10 mouse cellular contexts compared by ENCODE assay signal in the genomic region with DNA sequence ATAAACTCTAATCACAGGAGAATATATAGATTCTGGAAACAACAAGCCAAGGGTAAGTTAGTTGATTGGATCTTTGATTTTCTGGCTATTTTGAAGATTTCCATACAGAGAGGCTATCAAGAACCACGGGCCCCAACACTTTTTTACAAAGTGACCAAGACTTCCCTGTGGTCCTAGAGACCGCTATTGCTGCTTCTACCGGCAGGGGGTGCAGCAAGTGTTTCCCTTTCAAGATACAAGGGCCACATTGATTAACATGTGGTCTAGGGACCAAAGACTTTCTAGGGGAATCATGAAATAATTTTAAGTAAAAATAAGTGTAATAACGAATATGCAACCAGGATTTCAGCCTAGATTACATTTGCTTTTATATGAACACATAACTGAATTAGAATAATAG. TPM values are rescaled to one million over a fixed set of nuclear protein-coding genes. Genes with fewer than 3 reads are reported as not detected.
DNase-seq lines count a peak whose midpoint lies in the region; ATAC-seq and TF ChIP-seq lines count a peak whose summit lies in the region.
"Had no signal": no experiment of that assay in that cellular context is flagged by ENCODE, and none has a peak within 500 bp of the region (broad histone marks: within the 10 kb centered on the region; RNA-seq: fewer than 3 reads in every experiment).

No protein-coding gene starts in this region.

- peak; percentile 57 for TF ChIP-seq CTCF in ES-Bruce4 (IDR thresholded peaks at IDR 0.05; ENCODE audit: low read depth, low read length)
- peak; percentile 77 for TF ChIP-seq CTCF in midbrain, postnatal 0 days (IDR thresholded peaks at IDR 0.05)
- no peak for TF ChIP-seq CTCF in thymus, adult 2 months (IDR thresholded peaks at IDR 0.05; ENCODE audit: borderline replicate concordance, control insufficient read depth, extremely low read depth, insufficient read depth, low read length, poor library complexity)

- H3K9me3 ChIP-seq in hindbrain, embryonic 10.5 days: no peaks in the 10 kb centered on the region
- no peaks in the 10 kb centered on the region for H3K9me3 ChIP-seq in hindbrain, embryonic 12.5 days (replicated peaks)
- H3K9me3 ChIP-seq in ES-Bruce4 (replicated peaks; ENCODE audit: control insufficient read depth, insufficient read depth, low read length, poor library complexity, severe bottlenecking): no peaks in the 10 kb centered on the region
- H3K9me3 ChIP-seq in midbrain, postnatal 0 days (ENCODE audit: low read length): no peaks in the 10 kb centered on the region
- H3K9me3 ChIP-seq: embryonic facial prominence, embryonic 13.5 days; liver, embryonic 13.5 days had no signal

- DNase-seq in hindbrain, embryonic 10.5 days (ENCODE audit: low spot score): peak; percentile 54
- DNase-seq in c-Kit-negative CD71-positive TER-119-positive erythroid progenitor cells, embryonic 14.5 days (ENCODE audit: low read depth, low spot score): peak; percentile 20
- DNase-seq in gastrocnemius, postnatal 25 days: peak; percentile 27
- DNase-seq in layer of hippocampus, postnatal 36 days: peak; percentile 27 to 31
- peak; percentile 46 for DNase-seq in midbrain, postnatal 0 days (ENCODE audit: low spot score)
- DNase-seq in thymus, adult 2 months: peak; percentile 59
- DNase-seq: liver, embryonic 13.5 days had no signal

- H3K4me1 ChIP-seq in hindbrain, embryonic 10.5 days (replicated peaks): peaks cover 6% of the 10 kb centered on the region; the same call in 1 of the 2 replicates
- peaks cover 5% of the 10 kb centered on the region for H3K4me1 ChIP-seq in hindbrain, embryonic 12.5 days
- H3K4me1 ChIP-seq in ES-Bruce4 (ENCODE audit: control insufficient read depth, insufficient read depth, low read length): no peaks in the 10 kb centered on the region
- no peaks in the 10 kb centered on the region for H3K4me1 ChIP-seq in midbrain, postnatal 0 days (ENCODE audit: insufficient read depth, low read length)
- H3K4me1 ChIP-seq in thymus, adult 2 months (replicated peaks; ENCODE audit: control insufficient read depth, insufficient read depth, low read length): no peaks in the 10 kb centered on the region
- H3K4me1 ChIP-seq: liver, embryonic 13.5 days had no signal

- H3K9ac ChIP-seq in hindbrain, embryonic 12.5 days: no peak overlapping the region
- H3K9ac ChIP-seq in ES-Bruce4 (ENCODE audit: low read depth, poor library complexity, severe bottlenecking): no peak overlapping the region
- no peak overlapping the region for H3K9ac ChIP-seq in midbrain, postnatal 0 days (replicated peaks; ENCODE audit: low read length, poor library complexity, severe bottlenecking)
- H3K9ac ChIP-seq: embryonic facial prominence, embryonic 13.5 days; liver, embryonic 13.5 days had no signal

- ATAC-seq in hindbrain, embryonic 12.5 days (ENCODE audit: low FRiP score): no peak
- no peak for ATAC-seq in midbrain, postnatal 0 days (ENCODE audit: low FRiP score)

- H3K4me3 ChIP-seq in hindbrain, embryonic 10.5 days: no peak overlapping the region
- no peak overlapping the region for H3K4me3 ChIP-seq in hindbrain, embryonic 12.5 days
- H3K4me3 ChIP-seq in ES-Bruce4 (ENCODE audit: low read depth, low read length): no peak overlapping the region
- no peak overlapping the region for H3K4me3 ChIP-seq in midbrain, postnatal 0 days (ENCODE audit: low read depth, low read length)
- no peak overlapping the region for H3K4me3 ChIP-seq in thymus, adult 2 months (ENCODE audit: control insufficient read depth, insufficient read depth, low read length)
- H3K4me3 ChIP-seq: embryonic facial prominence, embryonic 13.5 days; liver, embryonic 13.5 days had no signal

- H3K4me2 ChIP-seq in hindbrain, embryonic 12.5 days (replicated peaks): no peak overlapping the region
- H3K4me2 ChIP-seq in midbrain, postnatal 0 days (ENCODE audit: low read depth, low read length, poor library complexity, severe bottlenecking): no peak overlapping the region
- H3K4me2 ChIP-seq: embryonic facial prominence, embryonic 13.5 days; liver, embryonic 13.5 days had no signal

- TF ChIP-seq EP300 in ES-Bruce4 (IDR thresholded peaks at IDR 0.05; ENCODE audit: insufficient read depth, low read depth, low read length): no peak

- H3K27me3 ChIP-seq in hindbrain, embryonic 10.5 days (ENCODE audit: insufficient read depth, poor library complexity, severe bottlenecking): 0 out of 2 replicates have a peak, but pooled peaks cover 3% of the 10 kb centered on the region
- peaks cover 3% of the 10 kb centered on the region; the same call in 1 of the 2 replicates for H3K27me3 ChIP-seq in hindbrain, embryonic 12.5 days
- H3K27me3 ChIP-seq in ES-Bruce4 (ENCODE audit: control insufficient read depth, insufficient read depth, low read length, poor library complexity, severe bottlenecking): no peaks in the 10 kb centered on the region
- H3K27me3 ChIP-seq in midbrain, postnatal 0 days (ENCODE audit: insufficient read depth, low read length): no peaks in the 10 kb centered on the region
- H3K27me3 ChIP-seq in thymus, adult 2 months (ENCODE audit: control insufficient read depth, insufficient read depth, low read length): no peaks in the 10 kb centered on the region
- H3K27me3 ChIP-seq: liver, embryonic 13.5 days had no signal

- H3K27ac ChIP-seq in hindbrain, embryonic 10.5 days: no peak overlapping the region
- H3K27ac ChIP-seq in hindbrain, embryonic 12.5 days: no peak overlapping the region
- no peak overlapping the region for H3K27ac ChIP-seq in ES-Bruce4 (ENCODE audit: insufficient read depth, low read length)
- H3K27ac ChIP-seq in midbrain, postnatal 0 days (ENCODE audit: low read depth, low read length): no peak overlapping the region
- no peak overlapping the region for H3K27ac ChIP-seq in thymus, adult 2 months (ENCODE audit: control insufficient read depth, insufficient read depth, low read length)
- H3K27ac ChIP-seq: embryonic facial prominence, embryonic 13.5 days; liver, embryonic 13.5 days had no signal

- 6% methylated on average over 4 of the region's 4 CpGs for WGBS in hindbrain, embryonic 10.5 days
- WGBS in hindbrain, embryonic 12.5 days: 8% methylated on average over 4 of the region's 4 CpGs
- 8% methylated on average over 4 of the region's 4 CpGs for WGBS in midbrain, postnatal 0 days
- WGBS in thymus, adult 2 months: 4% methylated on average over 4 of the region's 4 CpGs

- no peak for TF ChIP-seq POLR2A in ES-Bruce4 (IDR thresholded peaks at IDR 0.05; ENCODE audit: insufficient read depth, low read length)
- TF ChIP-seq POLR2A in thymus, adult 2 months (IDR thresholded peaks at IDR 0.05; ENCODE audit: control insufficient read depth, extremely low read depth, insufficient read depth, low read length, poor library complexity): no peak

- no peaks in the 10 kb centered on the region for H3K36me3 ChIP-seq in hindbrain, embryonic 10.5 days
- H3K36me3 ChIP-seq in hindbrain, embryonic 12.5 days: no peaks in the 10 kb centered on the region
- no peaks in the 10 kb centered on the region for H3K36me3 ChIP-seq in ES-Bruce4 (ENCODE audit: control insufficient read depth, insufficient read depth, low read length, poor library complexity, severe bottlenecking)
- no peaks in the 10 kb centered on the region for H3K36me3 ChIP-seq in midbrain, postnatal 0 days (ENCODE audit: insufficient read depth, low read length)
- no peaks in the 10 kb centered on the region for H3K36me3 ChIP-seq in thymus, adult 2 months (ENCODE audit: control insufficient read depth, insufficient read depth, low read length)
- H3K36me3 ChIP-seq: embryonic facial prominence, embryonic 13.5 days; liver, embryonic 13.5 days had no signal

RNA-seq across cellular contexts. Expression of a gene that starts 34.5 kb away (rescaled TPM):
- 8.7 and 10.5 TPM in 2 replicates for polyA plus RNA-seq in hindbrain, embryonic 10.5 days (2016; fragmentation: Nextera tagmentation; extraction: Ambion mirVana)
- polyA plus RNA-seq in hindbrain, embryonic 12.5 days (2016; fragmentation: Nextera tagmentation; extraction: Ambion mirVana): 9.4 and 9.8 TPM in 2 replicates
- 19.9 and 21.2 TPM in 2 replicates for polyA plus RNA-seq in ES-Bruce4 (2011; ENCODE audit: insufficient read depth, insufficient read length, low read depth, missing spikeins)
- total RNA-seq in gastrocnemius, postnatal 25 days (2021): 1 to 10 TPM; 3.4 to 3.6 TPM
- total RNA-seq in layer of hippocampus, postnatal 36 days (2021): 1 to 10 TPM; 9.1 TPM
- 11.5 and 16.4 TPM in 2 replicates for total RNA-seq in midbrain, postnatal 0 days (2014; rRNA removed)
- polyA plus RNA-seq in midbrain, postnatal 0 days (2015; fragmentation: Nextera tagmentation; extraction: Ambion mirVana): 2.2 and 2.6 TPM in 2 replicates
- 20.8 and 25.3 TPM in 2 replicates for polyA plus RNA-seq in thymus, adult 2 months (2012; rRNA removed)
